Mouse (Mus musculus) right cerebral cortex, postnatal 36 days (tissue): Measurements from ENCODE around the gene Trabd.

ENCODE experiments used
- DNase-seq, 2 experiments: peaks; one replicate each; pipeline ENCODE4 v3.0.0; 2022; ENCODE audit warnings: low spot score in 2 of 2, mixed read lengths in 1 of 2

The Trabd gene

DNA sequence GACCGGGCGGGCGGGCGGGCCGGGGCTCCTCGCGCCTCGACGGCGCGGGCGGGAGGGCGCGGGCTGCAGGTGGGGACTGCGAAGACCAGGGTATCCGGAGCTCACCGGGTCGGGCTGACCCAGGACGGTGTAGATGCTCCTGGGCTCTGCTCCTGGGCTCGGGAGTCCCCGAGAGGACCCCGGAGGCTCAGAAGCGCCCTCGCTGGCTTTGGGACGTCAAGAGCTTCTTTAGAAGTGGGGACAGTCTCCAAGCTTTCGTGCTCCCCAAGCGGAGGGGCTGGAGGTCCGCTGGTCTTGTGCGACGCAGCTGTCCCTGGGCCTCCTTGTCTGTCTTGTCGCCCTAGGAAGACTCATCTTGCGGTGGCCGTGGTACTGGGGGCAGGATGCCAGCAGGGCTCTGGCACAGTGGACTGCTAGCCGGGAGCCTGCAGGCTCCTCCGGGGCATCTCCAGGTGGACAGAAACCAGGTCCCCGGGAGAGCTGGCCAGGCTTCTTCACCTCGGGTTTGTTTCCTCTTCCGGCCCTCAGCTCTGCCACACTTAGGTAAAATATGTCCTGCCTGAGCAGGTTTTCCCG, 1.3 kb downstream of the Trabd start:
- no peak for DNase-seq

DNA sequence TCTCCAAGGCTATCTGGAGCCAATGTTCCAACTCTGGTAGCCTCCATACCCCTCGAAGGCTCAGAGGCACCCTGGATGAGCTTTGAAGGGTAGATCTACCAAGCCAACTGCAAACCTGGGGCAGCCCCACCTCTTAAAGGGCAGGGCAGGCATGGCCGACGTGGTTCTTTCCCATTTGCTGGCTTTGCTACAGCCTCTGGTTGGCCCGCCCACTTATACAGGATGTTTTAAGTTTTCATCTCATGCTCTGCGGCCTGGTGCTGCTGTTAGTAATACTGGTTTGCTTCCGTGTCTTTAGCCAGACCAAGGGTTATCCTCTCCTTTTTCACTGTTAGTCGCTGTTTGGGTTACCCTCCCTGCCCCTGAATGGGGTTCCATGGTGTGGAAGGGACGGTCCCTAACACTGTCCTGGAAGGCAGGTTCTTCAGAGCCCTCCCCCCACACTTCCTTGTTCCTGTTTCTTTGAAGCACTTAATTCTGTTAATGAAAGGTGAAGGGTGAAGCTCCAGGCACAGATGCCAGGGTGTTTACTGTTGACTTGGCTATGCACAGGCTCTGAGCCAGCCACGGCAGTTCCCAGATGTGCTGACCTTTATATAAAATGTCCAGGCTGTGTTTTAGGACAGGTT, 3.4 kb downstream of the Trabd start:
- no peak for DNase-seq

GRCm38 (mm10) chr15:89083906-89084305, 9.0 kb downstream of the Trabd start:
- no peak for DNase-seq

- no peak for DNase-seq
Measured at GRCm38 (mm10) chr15:89084826-89085225, 9.9 kb downstream of the Trabd start.

DNA sequence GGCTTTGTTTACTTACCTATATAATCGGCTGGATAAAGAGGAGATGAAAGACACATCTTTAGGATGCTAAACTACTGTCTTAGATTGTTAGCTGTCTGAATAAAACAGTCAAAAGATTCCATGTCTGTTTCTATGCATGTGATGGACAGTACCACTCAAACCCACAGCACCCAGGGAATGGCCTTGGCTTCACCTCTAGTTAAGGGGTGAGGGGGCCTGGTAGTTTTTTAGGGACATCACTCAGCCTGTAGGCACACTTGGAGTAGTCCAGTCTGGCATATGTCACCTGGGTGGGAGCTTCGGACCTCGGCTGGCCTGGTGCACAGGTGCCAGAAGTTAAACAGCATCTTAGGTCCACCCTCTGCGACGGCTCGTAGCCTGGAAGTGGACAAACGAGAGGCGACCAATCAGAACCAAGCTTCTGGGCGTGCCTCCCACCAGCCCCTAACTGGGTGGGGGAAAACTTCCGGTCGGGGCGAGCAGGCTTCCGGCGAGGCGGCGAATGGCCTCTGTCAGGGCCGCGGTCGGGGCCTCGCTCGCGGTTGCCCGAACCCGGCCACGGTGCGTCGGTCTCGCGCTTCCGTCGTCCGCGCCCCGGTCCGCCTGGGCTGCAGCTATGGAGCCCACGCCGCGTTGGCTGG, 13.8 kb downstream of the Trabd start, which contains the start of gene Selenoo:
TSS of gene Selenoo (plus strand) at position 478 of the 641 bp plus-strand sequence.
- DNase-seq: peak; percentile 85 to 90

DNA sequence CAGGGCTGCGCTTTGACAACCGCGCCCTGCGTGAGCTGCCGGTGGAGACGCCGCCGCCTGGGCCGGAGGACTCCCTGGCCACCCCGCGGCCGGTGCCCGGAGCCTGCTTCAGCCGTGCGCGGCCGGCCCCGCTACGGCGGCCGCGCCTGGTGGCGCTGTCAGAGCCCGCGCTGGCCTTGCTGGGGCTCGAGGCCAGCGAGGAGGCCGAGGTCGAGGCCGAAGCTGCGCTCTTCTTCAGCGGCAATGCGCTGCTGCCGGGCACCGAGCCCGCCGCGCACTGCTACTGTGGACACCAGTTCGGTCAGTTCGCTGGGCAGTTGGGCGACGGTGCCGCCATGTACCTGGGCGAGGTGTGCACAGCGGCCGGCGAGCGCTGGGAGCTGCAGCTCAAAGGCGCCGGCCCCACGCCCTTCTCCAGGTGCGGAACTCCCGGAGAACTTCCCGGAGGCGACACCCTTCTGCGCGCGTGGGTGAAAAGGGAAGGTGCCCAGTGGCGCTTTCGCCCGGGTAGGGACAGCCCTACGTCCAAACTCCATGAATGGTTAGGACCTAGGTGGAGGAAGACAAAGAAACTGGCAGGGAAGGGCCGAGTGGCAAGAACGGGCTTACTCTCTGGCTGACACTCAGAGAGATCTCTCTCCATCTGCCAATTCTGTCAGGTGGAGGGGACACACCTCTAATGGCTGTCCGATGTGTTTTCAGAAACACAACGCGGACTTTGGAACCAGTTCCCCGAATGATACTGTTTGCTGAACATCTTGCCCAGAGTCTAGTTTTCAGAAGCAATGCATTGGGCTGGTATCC, 14.5 kb downstream of the Trabd start:
- no peak for DNase-seq

DNA sequence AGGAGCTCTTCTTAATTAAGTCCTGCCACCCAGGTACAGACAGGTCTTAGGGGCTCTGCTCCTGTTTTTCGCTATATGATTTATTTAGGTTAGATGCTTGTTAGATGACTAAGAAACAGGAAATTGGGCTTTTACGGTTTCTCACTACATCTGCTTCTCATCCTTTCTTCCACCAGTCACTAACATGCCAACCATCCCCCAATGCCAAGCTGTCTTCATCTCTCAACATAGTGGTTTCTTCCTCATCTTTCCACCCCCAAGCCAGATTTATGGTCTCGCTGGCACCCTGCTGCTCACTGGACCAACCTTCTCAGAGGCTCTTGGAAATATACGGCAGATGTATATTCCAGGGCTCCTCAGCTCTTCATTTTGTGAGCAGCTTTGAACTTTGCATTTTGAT, 15.7 kb downstream of the Trabd start:
- no peak for DNase-seq

GRCm38 (mm10) chr15:89092181-89092580, 17.3 kb downstream of the Trabd start:
- no peak for DNase-seq

DNA sequence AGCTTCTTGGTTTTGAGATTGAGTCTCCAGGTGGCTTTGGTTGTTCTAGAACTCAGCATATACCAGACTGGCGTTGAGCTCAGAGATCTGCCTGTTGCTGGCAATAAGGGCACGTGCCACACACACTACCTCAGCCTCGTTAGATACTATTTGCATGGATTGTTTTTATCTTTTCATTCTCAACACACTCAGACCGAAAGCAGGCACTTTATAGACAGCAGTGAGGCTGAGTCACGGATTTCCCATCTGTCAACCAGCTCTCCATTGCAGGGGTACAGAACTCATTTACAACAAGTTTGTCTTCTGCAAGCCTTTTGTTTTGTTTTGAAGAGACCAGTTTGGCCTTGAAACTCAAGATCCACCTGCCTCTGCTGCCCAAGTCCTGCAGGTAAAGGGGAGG, 22.5 kb downstream of the Trabd start:
- DNase-seq: no peak

DNA sequence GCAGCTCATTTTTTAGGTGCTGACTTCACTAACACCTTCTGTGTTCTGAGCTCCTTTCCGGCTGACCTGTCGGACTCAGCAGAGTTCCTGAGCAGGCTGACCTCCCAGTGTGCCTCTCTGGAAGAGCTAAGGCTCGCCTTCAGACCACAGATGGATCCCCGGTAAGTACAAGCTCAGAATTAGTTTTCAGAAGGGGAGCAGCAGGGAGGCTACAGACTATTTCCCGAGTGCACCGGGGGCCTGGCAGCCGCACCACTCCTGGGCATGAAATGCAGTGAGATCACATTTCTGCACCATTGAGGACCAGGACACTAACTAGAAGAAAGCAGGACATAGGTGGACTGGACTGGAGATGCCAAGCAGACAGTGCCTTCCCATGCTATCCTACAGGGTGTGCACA, 23.7 kb downstream of the Trabd start:
- DNase-seq: no peak

DNA sequence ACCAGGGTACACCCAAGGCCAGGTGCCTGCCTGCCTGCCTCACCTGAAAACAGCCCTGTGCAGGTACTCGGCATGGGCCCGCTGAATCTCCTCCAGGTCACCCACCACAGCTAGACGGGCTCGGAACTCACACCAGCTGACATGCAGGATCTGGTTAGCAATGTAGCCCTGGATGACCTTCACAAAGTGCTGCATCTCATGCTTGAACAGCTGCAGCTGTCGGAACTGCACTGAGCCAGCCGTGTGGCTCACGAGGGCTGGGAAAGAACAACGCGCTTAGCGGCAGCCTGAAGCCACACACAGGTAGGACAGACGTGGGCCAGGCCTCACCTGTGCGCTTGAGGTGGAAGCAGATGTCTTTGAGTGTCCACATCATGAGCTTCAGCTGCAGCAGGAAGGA, 25.9 kb downstream of the Trabd start:
- DNase-seq: no peak

- DNase-seq: no peak
Measured at GRCm38 (mm10) chr15:89102646-89103045, 27.7 kb downstream of the Trabd start.

DNA sequence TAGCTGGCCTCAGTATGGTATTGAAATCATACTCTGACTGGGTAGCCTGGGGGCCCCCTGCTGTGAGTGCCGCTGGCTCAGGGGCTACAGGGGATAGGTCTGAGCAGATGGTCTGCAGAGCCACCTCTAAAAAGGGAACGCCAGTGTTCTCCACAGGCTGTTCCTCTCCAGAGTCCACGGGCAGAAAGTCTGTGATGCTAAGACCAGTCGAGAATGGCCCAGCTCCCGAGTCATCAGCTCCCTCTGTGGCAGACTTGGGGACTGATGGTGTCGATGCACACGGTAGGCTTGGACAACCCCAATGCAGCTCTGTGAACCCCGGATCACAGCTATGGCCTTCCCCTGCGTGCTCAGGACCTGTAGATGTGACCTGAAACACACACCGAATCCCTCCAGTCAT, 29.0 kb downstream of the Trabd start:
- no peak for DNase-seq

GRCm38 (mm10) chr15:89104425-89104824, 29.5 kb downstream of the Trabd start:
- DNase-seq: peak in 1 of 2 experiments; percentile 61

DNA sequence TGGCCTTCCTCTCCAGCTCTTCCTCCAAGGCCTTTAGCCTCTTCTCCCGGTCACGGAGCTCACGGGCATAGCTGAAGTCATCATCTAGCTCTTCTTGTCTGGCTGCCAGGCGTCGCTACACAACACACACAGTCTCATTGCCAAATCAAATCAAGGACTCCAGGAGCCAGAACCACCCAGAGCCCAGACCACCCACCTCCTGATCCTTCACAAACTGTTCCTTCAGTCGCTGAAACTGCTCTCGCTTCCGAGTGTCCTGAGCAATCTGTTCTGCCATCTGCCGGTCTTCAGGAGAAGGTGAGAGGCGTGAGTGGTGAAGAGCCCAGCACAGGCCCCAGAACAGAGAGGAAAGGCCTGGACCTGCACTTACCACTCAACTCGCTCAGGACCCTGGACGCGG, 31.1 kb downstream of the Trabd start:
- peak in 1 of 2 experiments; percentile 64 for DNase-seq

- no peak for DNase-seq
Measured at GRCm38 (mm10) chr15:89106976-89107375, 32.1 kb downstream of the Trabd start.

DNA sequence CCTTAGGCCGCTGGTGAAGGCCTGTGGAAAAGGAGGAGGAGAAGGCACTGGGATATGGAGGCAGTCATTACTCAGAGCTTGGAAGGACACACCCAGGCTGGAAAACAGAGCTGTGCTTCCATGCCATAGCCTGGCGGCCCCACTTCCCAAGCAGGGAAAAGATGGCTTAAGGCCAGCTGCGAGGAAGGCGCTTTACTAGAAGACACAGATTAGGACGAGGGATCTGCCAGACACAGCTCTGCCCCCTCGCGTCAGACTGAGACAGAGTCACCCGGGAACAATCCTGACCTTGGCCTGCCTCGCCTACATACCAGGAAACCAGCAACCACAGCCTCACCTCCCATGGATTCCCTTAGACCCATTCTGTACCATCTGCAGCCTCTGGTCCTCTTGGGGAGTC, 35.2 kb downstream of the Trabd start:
- no peak for DNase-seq

DNA sequence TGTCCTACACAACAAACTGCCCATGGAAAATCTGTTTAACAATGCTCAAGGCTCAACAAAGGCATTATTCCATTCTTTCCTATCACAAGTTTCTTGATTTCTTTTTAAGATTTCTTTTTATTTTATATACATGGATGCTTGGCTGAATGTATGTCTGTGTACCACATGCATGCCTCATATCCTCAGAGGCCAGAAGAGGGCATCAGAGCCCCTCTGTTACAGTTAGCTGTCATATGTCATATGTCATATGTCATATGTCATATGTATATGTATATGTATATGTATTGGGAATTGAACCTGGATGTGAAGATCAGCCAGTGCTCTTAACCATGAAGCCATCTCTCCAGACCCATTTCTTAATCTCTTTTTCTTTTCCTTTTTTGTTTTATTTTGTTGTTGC, 43.1 kb downstream of the Trabd start:
- DNase-seq: no peak

- DNase-seq: peak; percentile 93 to 94
Measured at GRCm38 (mm10) chr15:89122649-89123366, 47.9 kb downstream of the Trabd start, which contains the start of gene Tubgcp6. Gene Tubgcp6, minus strand, starts transcription at chr15:89123112.

- peak; percentile 47 to 61 for DNase-seq
Measured at GRCm38 (mm10) chr15:89123595-89123994, 48.7 kb downstream of the Trabd start.

- no peak for DNase-seq
Measured at GRCm38 (mm10) chr15:89124312-89124711, 49.4 kb downstream of the Trabd start.

DNA sequence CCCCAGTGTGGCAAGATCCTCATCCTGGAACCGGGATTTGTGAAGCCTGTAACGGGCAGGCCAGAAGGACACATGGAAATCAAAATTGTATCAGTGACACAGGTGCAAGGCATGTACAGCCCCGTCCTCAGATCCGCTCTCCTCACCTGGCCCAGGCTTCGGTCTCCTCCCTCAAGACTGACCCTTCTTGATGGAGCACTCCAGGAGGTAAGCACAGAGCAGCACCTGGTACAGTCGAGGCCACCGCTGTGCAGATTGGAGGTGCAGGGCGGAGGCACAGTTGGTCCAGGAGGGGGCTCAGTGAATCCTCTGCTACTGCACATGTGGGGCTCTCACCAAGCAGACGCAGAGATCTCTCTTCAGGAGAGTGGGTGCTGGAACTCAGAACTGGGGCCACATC, 50.4 kb downstream of the Trabd start:
- DNase-seq: no peak
